Mouse (Mus musculus): ENCODE measurements around the gene Zscan20. TPM values are rescaled to one million over a fixed set of nuclear protein-coding genes. Genes with fewer than 3 reads are reported as not detected.

The Zscan20 gene
- total RNA-seq, 2 experiments from 2014 or later: 9.1 to 9.5 TPM

Other genes starting within 250 kb of the Zscan20 start
- under 1 TPM; 0.64 to 0.92 TPM for gene Tlr12, start 8.5 kb upstream of the Zscan20 start, total RNA-seq (2021)
- 10 to 100 TPM; 83.0 to 86.4 TPM for gene Phc2, start 44.6 kb upstream of the Zscan20 start, total RNA-seq (2021)
- gene A3galt2, start 145.3 kb upstream of the Zscan20 start, total RNA-seq (2021): under 1 TPM; 0.35 to 0.62 TPM
- gene Zfp362, start 195.9 kb upstream of the Zscan20 start, total RNA-seq (2021): 10 to 100 TPM; 34.7 to 35.5 TPM